In genomic region chr7:68369694-68370093, GRCm38 (mm10) we compare ENCODE assay signal across 8 mouse cellular contexts.
DNase-seq lines count a peak whose midpoint lies in the region; ATAC-seq and TF ChIP-seq lines count a peak whose summit lies in the region.

No protein-coding gene starts in this region.

- intact Hi-C loops in heart, adult 2 months (cut with DNase I): loop anchor here (5.0 kb wide), 1 partner anchor 463 kb away; no protein-coding TSS in a partner anchor

- peak; percentile 84 for TF ChIP-seq CTCF in heart, adult 2 months (IDR thresholded peaks at IDR 0.05)

- H3K9ac ChIP-seq in heart, adult 2 months (ENCODE audit: low read depth, low read length): no peak overlapping the region

- no peaks in the 10 kb centered on the region for H3K36me3 ChIP-seq in heart, adult 2 months (ENCODE audit: control insufficient read depth, insufficient read depth, low read length)

- no peak for TF ChIP-seq POLR2A in heart, adult 2 months (IDR thresholded peaks at IDR 0.05; ENCODE audit: insufficient read depth, low read depth, low read length)

- WGBS in heart, adult 2 months: 2% methylated on average over 12 of the region's 13 CpGs

- no peak overlapping the region for H3K27ac ChIP-seq in heart, adult 2 months

- peak; percentile 54 to 84 for DNase-seq in heart, adult 2 months
- DNase-seq in heart, adult 11 months: no peak
- DNase-seq in embryo, embryonic 9.5 days (ENCODE audit: extremely low spot score): peak; percentile 84
- DNase-seq in heart, adult 9 months (ENCODE audit: low spot score in 2 of 2): peak; percentile 16 to 34
- DNase-seq in kidney, adult 9 months: peak; percentile 75
- peak; percentile 75 for DNase-seq in liver
- DNase-seq in spleen, postnatal 14 days (ENCODE audit: low spot score in 2 of 2): peak; percentile 39 to 61

- peak; percentile 68 for ATAC-seq in monocyte, adult 5-6 weeks (replicated peaks; ENCODE audit: insufficient number of reproducible peaks, low FRiP score, low TSS enrichment, poor library complexity, severe bottlenecking)

- no peak for TF ChIP-seq EP300 in heart, adult 2 months (IDR thresholded peaks at IDR 0.05; ENCODE audit: insufficient read depth, low read depth, low read length)

- no peaks in the 10 kb centered on the region for H3K79me2 ChIP-seq in heart, adult 2 months (replicated peaks; ENCODE audit: control insufficient read depth, insufficient read depth, low read length)

- H3K27me3 ChIP-seq in heart, adult 2 months (ENCODE audit: control insufficient read depth, insufficient read depth, low read length): no peaks in the 10 kb centered on the region

- H3K4me3 ChIP-seq in heart, adult 2 months: no peak overlapping the region

- no peaks in the 10 kb centered on the region for H3K4me1 ChIP-seq in heart, adult 2 months (ENCODE audit: control insufficient read depth, insufficient read depth, low read length)
